Mouse (Mus musculus): ENCODE results near the gene Sox21. TPM values are rescaled to one million over a fixed set of nuclear protein-coding genes. Genes with fewer than 3 reads are reported as not detected.

The Sox21 gene
- total RNA-seq, 2 experiments from 2014 or later = not detected

DNA sequence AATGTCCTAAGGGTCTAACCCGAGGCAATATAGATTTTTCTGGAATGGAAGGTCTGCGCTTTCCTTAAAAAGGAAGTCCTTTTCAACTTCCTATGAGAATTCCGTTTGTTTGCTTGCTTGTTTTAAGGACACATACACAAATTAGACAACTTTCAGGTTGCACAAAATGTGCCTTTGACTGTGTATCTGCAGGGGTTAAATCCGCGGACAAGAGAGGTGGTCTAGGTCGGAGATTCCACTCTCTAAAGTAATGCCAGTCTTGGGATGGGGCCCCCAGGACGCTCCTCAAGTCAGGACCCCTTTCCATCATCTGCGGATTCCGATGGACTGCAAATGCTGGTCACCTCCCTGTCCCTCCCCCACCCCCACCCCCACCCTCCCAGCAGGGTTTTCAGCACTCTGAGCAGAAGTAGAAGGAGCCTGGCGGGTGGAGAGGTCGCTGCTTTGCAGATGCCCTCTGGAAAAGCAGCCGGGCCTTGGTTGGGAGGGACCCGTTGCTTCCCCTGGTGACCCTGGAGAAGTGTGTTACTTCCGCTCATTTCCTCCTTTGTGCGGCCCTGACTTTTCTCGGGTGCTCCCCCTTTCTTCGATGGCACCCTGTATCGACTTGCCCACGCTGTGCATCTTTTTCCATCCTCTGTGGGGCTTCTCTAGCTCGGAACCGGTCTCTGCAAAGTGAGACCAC, 10.2 kb downstream of the Sox21 start:
- intact Hi-C loops (cut with DNase I) = no loop called here
- DNase-seq = no peak

DNA sequence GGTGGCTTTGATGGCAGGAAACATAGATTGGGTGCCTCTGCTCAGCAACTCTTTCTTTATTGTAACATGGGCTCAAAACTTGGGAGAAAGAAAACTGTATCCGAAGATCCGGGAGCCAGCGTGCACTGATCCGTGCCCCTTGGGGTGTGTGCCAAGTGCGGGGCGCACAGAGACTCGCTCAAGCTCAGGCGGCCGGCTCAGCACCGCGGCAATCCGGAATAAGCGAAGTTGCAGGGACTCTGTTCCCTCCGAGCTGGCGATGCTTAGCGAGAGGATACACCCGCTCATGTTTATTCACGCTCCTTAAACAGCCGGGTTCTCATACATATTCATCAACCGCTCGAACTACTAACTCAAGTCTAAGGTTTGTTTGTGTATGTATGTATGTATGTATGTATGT, 10.9 kb downstream of the Sox21 start:
- intact Hi-C loops (cut with DNase I) = no loop called here
- DNase-seq = no peak

DNA sequence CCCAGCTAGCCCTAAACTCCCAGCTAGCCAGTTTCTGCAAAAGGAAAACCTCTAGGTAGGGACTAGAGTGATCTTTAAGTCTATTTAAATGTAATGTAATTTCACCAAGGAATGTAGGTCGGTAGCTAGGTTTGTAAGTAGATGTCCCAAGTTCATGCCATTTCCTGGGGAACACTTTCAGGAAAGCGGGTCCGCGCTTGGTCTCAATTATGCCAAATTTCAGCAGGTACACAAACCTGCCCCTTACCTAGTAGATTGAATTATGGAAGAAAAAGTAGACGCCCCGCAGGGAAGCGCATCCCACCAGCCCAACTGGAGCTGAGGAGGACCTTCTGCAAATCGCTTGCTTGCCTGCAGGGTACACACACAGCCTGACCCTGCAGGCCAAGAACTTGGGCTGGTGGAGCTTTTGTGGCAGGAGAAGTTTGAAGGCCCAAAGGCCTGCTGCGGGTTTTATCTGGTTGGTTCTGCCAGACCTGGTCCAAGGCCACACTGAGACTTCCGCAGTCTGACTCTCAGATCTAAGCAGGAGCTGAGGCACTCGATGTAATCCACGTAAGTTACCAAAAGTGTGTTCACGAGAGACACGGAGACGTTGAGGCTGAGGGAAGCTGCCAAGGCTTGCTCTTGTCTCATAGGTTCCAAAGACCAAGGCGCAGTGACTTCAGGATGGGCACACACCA, 11.6 kb downstream of the Sox21 start:
- intact Hi-C loops (cut with DNase I) = no loop called here
- DNase-seq = no peak

DNA sequence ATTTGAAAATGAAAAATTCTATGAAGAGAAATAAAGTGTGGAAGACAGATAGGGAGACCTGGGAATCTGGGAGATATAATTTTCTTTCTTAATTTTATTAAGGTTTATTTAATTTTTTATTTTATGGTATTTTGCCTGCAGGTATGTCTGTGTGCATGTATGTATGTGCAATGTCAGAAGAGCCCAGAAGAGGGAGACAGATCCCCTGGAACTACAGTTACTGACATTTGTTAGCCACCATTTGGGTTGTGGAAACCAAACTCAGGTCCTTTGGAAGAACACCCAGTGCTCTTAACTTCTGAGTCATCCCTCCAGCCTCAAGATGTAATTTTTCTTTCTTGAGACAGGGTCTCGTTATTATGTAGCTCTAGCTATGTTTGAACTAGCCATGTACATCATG, 15.9 kb downstream of the Sox21 start:
- intact Hi-C loops (cut with DNase I) = no loop called here
- DNase-seq = no peak

DNA sequence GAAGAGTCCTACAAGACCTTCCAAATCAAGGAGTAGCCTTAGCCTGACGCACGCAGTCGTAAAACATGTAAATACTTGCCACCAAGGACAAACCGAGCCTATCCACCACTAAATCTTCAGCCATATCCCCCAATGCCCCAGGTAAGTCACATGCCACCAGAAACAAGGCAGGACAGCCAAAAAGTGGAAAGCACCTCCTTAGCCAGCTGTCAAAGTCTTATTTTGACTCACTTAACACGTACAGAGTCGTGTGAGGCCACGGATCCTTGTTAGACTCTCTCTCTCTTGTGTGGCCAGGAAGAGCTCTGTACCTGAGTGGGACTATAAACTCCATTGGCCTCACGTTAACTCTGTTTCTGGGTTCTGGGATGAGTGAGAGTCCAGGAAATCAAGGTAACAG, 20.0 kb downstream of the Sox21 start:
- intact Hi-C loops (cut with DNase I) = no loop called here
- no peak for DNase-seq

DNA sequence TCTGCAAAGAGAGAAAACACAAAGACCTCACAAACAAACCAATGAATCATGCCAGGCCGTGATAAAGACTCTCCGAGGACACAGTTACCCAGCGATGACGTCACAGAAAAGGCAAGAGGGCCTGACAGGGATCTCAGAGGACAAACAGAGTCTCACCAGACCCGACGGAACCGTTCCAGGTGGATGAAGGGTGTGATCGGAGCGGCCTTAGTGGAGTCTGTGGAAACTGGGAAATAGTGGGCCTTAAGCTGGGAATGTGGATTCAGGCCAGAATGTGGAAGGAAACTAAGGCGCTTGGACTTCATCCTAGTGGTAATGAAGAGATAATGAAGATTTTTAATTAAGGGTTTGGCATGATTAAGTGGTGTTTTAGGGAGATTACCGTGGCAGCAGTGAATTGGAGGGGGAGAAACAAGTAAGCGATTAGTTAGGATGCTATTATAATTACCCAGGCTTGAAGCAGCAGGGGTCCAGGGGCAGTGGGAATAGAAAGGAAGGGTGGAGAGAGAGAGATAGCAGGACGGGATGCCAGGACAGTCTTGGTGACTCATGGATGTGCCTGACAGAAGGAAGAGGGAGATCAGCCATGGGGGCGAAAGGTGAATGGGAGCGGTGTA, 24.5 kb downstream of the Sox21 start:
- no peak for DNase-seq
- intact Hi-C loops (cut with DNase I) = loop anchor here (5.0 kb wide), 1 partner anchor 380 kb away; no protein-coding TSS in a partner anchor

DNA sequence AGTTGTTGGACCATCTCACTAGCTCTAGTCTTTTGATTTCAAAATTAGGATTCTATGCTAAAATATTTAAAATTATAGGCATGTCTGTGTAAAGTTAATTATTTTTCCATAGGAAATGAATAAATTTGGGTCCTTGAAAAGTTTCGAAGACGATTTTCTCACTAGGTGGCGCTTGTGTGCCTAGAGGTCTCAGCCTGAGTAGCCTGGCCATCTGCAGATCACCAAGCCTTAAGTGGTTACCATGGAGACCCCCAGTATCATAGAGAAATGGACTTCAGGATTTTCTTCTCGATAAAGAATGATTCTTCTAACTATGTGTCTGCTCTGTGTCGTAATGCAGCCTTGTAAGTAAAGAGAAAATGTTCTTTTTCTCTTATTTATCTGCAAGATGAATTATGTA, 27.2 kb downstream of the Sox21 start:
- no peak for DNase-seq
- intact Hi-C loops (cut with DNase I) = loop anchor here (5.0 kb wide), 1 partner anchor 383 kb away; no protein-coding TSS in a partner anchor

DNA sequence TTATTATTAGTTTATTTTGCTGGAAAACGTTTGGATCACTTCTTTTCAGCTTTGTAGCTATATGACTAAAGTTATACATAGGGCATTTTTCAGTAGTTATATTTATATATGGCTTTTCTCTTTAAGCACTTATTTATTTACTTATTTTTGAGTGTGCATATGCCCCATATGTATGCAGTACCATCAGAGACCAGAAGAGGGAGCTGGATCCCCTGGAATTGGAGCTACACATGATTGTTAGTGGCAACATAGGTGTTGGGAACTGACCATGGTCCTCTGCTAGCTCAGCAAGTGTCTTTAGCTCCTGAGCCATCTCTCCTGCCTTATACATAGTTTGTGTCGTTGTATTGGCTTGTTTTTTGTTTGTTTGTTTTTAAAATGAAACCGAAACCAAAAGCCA, 29.5 kb downstream of the Sox21 start:
- no peak for DNase-seq
- intact Hi-C loops (cut with DNase I) = no loop called here

DNA sequence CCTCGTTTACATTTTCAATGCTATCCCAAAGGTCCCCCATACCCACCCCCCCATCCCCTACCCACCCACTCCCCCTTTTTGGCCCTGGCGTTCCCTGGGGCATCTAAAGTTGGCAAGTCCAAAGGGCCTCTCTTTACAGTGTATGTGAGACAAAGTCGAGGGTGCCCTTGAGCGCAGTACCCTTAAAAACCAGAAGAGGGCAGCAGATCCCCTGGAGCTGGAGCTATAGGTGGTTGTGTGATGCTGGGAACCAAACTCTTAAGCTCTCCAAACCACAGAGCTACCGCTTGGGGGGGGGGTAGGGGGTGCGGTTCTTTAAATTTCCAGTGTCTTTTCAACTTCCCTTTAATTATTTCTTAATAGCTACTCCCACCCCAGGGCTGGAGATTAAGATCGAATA, 33.8 kb downstream of the Sox21 start:
- intact Hi-C loops (cut with DNase I) = no loop called here

DNA sequence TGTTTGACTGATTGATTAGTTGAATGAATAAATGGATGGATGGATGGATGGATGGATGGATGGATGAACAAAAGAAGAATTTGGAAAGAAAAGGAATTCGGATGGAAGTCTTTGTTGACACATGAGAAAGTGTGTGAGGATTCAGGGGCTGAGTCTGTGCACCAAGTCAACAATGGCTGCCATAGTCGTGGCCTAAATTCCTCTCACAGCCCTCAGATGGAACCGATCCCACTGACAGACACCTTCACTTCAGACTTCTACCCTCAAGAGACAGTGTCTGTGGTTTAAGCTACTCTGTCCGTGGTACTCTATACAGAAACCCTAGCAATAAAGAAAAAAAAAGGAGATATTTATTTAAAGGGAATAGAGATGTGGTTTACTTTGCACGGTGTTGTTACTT, 34.8 kb downstream of the Sox21 start:
- intact Hi-C loops (cut with DNase I) = no loop called here
- DNase-seq = no peak

More for the DNA sequence above, 33.8 kb downstream of the Sox21 start:
- DNase-seq = no peak

DNA sequence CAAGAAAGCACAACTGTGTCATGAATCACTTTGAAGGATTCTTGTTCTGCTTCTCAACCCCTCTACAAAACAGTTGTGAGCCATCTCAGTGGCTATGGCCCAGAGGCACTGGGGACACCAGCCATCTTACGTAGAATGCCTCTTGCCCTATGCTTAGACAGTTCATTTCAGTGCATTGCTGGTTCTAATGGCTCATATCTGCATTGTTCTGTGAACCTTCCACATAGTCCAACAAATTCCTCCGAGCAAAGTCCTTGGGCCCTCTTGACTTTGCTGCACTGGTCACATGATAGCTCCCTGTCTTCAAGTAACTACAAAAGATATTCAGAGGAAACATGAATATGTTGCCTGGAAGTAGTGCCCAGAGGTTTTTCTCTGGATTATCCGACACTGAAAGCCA, 36.1 kb downstream of the Sox21 start:
- intact Hi-C loops (cut with DNase I) = no loop called here
- DNase-seq = no peak

DNA sequence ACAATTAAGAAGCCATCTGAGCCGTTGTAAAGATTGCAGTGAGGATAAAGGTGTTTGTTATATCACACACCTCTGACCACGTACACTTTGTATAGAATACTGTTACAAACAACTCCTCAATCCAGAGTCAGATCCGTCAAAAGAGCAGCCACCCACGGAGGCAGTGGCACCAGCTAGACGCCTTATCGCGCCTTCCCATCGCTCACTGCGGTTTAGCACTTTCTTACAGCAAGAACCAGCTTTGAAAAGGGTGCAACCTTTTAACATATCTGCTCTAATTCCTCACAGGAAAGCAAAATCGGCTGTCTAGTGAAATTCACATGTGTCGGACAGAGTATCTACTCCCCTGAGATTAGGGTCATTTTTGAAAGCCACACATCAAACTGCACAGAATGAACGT, 39.8 kb downstream of the Sox21 start:
- intact Hi-C loops (cut with DNase I) = no loop called here
- DNase-seq = no peak

DNA sequence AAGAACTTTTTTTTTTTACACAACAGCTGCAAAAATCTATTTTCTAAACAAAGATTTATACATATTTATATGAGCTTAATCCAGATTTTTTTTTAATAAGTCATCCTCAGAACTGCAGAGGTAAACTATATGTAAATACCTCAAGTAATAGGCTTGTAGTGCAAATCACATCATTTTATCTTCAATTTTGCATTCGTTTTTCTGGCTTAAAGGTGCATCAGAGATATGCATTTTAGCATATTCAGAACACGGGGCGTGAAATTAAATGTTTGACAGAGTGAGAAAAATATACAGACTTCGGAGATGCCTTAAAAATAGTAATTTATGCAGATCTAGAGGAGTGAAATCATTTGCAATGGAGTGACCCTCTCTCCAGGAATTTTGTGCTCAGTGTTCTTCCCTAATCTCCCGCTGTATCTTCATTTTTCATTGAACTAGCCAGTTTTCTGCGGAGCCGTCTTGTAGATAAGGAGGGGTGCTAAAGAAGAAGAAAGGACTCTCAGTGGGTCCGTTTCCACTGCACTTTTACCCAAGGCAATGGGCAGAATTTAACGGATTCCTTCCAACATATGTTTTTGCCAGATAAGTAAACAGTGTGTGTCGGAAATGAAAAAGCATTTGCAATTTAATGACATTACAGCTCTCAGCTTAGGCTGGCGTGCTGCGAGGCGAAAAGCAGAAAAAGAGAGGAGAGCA, 42.5 kb downstream of the Sox21 start:
- intact Hi-C loops (cut with DNase I) = no loop called here
- no peak for DNase-seq

DNA sequence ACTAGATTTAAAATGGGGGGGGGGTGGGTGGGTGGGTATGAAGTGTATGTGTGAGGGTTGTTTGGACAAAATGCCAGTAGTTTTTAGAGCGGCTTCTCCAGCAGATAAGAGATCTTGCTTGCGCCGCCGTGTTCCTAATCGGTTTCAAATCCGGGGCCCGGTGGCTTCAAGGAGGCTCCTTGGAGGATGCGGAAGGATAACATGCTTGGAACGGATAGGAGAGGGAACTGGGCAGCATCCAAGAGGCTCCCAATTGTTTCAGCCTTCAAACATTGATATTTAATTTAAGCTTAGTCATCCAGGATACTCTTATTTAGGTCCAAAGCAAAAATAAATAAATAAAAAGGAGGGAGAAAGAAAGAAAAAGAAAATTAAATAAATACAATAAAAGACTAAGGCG, 43.2 kb downstream of the Sox21 start:
- intact Hi-C loops (cut with DNase I) = no loop called here
- no peak for DNase-seq

DNA sequence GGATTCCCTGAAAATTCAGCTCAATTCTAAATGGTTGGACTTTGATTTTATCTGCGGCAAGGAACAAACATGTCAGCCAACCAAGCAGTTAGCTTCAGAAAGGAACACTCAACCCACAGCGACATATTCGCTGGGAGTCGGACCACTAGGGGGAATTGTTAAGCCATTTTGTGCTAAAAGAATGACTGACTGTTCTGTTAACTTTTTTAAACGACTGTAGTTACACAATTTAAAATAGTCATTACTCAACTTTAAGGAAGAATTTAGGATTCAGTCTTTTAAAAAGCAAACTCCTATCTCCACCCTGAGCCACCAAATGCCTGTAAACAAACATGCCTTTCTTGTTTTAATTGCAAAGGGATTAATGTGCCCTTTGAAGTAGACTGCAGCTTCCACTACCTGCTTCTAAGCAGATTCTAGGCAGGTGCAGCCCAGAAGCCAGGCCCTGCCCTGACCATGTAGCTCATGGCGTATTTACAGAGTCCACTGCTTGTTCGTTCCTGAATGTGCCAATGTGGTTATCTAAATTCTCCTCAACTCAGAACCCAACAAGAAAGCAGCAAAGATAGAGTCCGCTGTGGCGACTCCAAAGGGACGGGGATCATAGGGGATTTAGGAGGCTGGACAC, 43.7 kb downstream of the Sox21 start:
- intact Hi-C loops (cut with DNase I) = no loop called here

DNA sequence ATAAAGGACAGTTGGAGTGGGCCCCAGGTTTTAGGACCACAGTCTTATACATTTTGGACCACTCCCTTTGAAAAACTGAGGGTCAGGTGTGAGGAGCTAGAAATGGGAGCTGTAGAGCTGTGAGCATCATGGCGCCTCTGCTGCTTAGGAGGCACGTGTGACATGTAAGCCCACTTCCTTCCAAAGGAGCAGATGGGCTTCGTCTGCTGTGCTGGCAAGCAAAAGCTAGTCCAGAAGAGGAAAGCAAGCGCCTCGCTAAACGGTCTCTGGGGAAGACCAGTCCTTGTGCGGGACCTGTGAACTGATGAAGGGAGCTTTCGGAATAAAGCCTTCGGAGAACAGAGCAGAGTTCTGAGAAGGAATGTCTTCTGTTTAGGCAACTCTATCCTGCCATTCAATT, 45.4 kb downstream of the Sox21 start:
- DNase-seq = no peak
- intact Hi-C loops (cut with DNase I) = no loop called here

More for the DNA sequence above, 43.7 kb downstream of the Sox21 start:
- no peak for DNase-seq

Small RNA genes lying within 50 kb of the gene (microRNA-seq; reads per million reads assigned to microRNA genes)
- 0 reads per million in 2 experiments for gene Mir6241

Other genes with a start within 250 kb of the Sox21 start
- gene Dct, start 184.8 kb downstream of the Sox21 start, total RNA-seq (2021) = under 1 TPM; 0.38 to 0.42 TPM
- 1 to 10 TPM; 3.7 to 6.5 TPM for gene Tgds, start 104.3 kb downstream of the Sox21 start, total RNA-seq (2021)
- gene Gpr180, start 99.9 kb downstream of the Sox21 start, total RNA-seq (2021) = 10 to 100 TPM; 29.1 to 31.7 TPM
- not detected for gene Gm9376, start 29.9 kb upstream of the Sox21 start, total RNA-seq (2021)